Mouse (Mus musculus) G1E (cell line): ENCODE measurements around the gene Mrvi1.

Experiments
- CTCF ChIP-seq: IDR thresholded peaks from 2 replicates; pipeline ENCODE4 v1.5.1; 2012; ENCODE audit warnings: low read depth, low read length, inconsistent platforms, mixed read lengths
- GATA1 ChIP-seq: IDR thresholded peaks from 2 replicates; pipeline ENCODE4 v1.6.1; 2012; ENCODE audit warnings: borderline replicate concordance, low read length, inconsistent platforms, mixed read lengths
- GATA2 ChIP-seq: IDR thresholded peaks from 2 replicates; pipeline ENCODE4 v1.6.1; 2012; ENCODE audit warnings: low read depth, low read length, inconsistent platforms, borderline replicate concordance
- POLR2AphosphoS5 ChIP-seq: IDR thresholded peaks from 2 replicates; pipeline ENCODE4 v1.6.1; 2012; ENCODE audit warnings: low read depth, low read length, inconsistent platforms; ENCODE audit not compliant: insufficient replicate concordance
- TAL1 ChIP-seq: conservative IDR thresholded peaks from 2 replicates; pipeline ENCODE4 v1.6.1; 2012; ENCODE audit warnings: low read depth, low read length, inconsistent platforms, mixed read lengths

DNA sequence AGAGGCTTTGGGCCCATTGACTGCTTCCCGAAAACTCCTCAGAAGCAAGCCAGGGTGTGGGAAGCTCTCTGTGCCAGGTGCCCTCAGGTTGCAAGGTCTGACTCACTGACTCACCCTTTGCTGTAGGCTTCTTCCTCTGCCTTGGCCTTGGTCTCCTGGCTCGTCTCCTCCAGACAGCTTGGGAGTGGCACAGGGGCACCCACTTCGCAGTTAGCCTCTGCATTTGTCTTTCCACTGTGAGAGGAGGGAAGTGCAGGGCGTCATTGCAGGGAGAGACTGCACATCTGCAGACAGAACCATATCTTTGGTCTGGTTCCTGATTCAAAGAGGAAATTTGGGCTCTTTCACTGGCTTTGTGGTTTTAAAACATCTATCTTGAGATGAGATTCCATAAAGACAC, 104.2 kb downstream of the Mrvi1 start:
- TF ChIP-seq CTCF (no peak), GATA1 (no peak), TAL1 (no peak), POLR2AphosphoS5 (no peak), GATA2 (no peak)
